Mouse (Mus musculus): ENCODE measurements around the gene Med12l. TPM values are rescaled to one million over a fixed set of nuclear protein-coding genes. Genes with fewer than 3 reads are reported as not detected.

Gene Med12l
- polyA plus RNA-seq, 1 experiment = 1.5 TPM

GRCm38 (mm10) chr3:59312610-59313009 lies 307.0 kb downstream of the Med12l start:
- DNase-seq (ENCODE audit: low spot score) = no peak

- DNase-seq (ENCODE audit: low spot score) = no peak
Observed at GRCm38 (mm10) chr3:59316077-59316476, 310.5 kb downstream of the Med12l start.

- no peak for DNase-seq (ENCODE audit: low spot score)
Observed at GRCm38 (mm10) chr3:59321278-59321876, 315.8 kb downstream of the Med12l start.

- no peak for DNase-seq (ENCODE audit: low spot score)
Observed at GRCm38 (mm10) chr3:59328526-59328925, 322.9 kb downstream of the Med12l start.

- no peak for DNase-seq (ENCODE audit: low spot score)
Observed at GRCm38 (mm10) chr3:59341647-59342427, 336.2 kb downstream of the Med12l start.

- DNase-seq (ENCODE audit: low spot score) = no peak
Observed at GRCm38 (mm10) chr3:59343026-59343425, 337.4 kb downstream of the Med12l start.

GRCm38 (mm10) chr3:59344065-59344905 lies 338.7 kb downstream of the Med12l start, which contains the start of gene Igsf10:
TSS of gene Igsf10 (minus strand) at chr3:59344394.
- peak; percentile 30 for DNase-seq (ENCODE audit: low spot score)

- no peak for DNase-seq (ENCODE audit: low spot score)
Observed at GRCm38 (mm10) chr3:59351768-59352167, 346.1 kb downstream of the Med12l start.

GRCm38 (mm10) chr3:59354156-59354555 lies 348.5 kb downstream of the Med12l start:
- DNase-seq (ENCODE audit: low spot score) = no peak

- no peak for DNase-seq (ENCODE audit: low spot score)
Observed at GRCm38 (mm10) chr3:59360102-59360501, 354.5 kb downstream of the Med12l start.

GRCm38 (mm10) chr3:59361895-59362294 lies 356.3 kb downstream of the Med12l start:
- no peak for DNase-seq (ENCODE audit: low spot score)

Other genes with a start within 250 kb of the Med12l start
- not detected in 2 replicates for gene Mindy4b-ps, start 183.5 kb upstream of the Med12l start, polyA plus RNA-seq (2012; rRNA removed)
- not detected in 2 replicates for gene Clrn1, start 120.5 kb upstream of the Med12l start, polyA plus RNA-seq (2012; rRNA removed)
- gene Gpr171, start 96.0 kb downstream of the Med12l start, polyA plus RNA-seq (2012; rRNA removed) = 0.51 and 0.56 TPM in 2 replicates
- 2.0 and 2.8 TPM in 2 replicates for gene P2ry14, start 147.8 kb downstream of the Med12l start, polyA plus RNA-seq (2012; rRNA removed)
- gene Gpr87, start 189.3 kb downstream of the Med12l start, polyA plus RNA-seq (2012; rRNA removed) = 13.8 and 20.4 TPM in 2 replicates
- gene P2ry13, start 205.1 kb downstream of the Med12l start, polyA plus RNA-seq (2012; rRNA removed) = 3.3 and 4.3 TPM in 2 replicates

Data from urinary bladder, adult 2 months (tissue).